Mouse (Mus musculus) lung, adult 2 months (tissue): ENCODE results near the gene Irak2.

Experiments used
- CTCF ChIP-seq: fragments of 200-500 bp; IDR thresholded peaks from 2 replicates; pipeline ENCODE4 v1.5.1; 2011; ENCODE audit warnings: mild to moderate bottlenecking, low read length, control low read depth; ENCODE audit not compliant: insufficient read depth
- POLR2A ChIP-seq: fragments of 200-500 bp; IDR thresholded peaks from 2 replicates; pipeline ENCODE4 v1.6.1; 2011; ENCODE audit warnings: low read depth, mild to moderate bottlenecking, control low read depth, low read length, borderline replicate concordance; ENCODE audit errors: extremely low read depth

GRCm38 (mm10) chr6:113731296-113731695 lies 93.0 kb downstream of the Irak2 start:
- TF ChIP-seq CTCF = no peak
- no peak for TF ChIP-seq POLR2A
